Mouse (Mus musculus) gastrocnemius, adult 2 months (tissue): ENCODE measurements at regions not wholly inside any gene's neighbourhood (a gene's known extent, or its start where the extent isn't known, plus 50 kb on each side); places are given as distances from the start of the nearest gene placed in this dataset.
A peak's percentile ranks its signal among the peaks of the same experiment; 100 is the strongest.

Experiments used
- DNase-seq: peaks from one replicate; pipeline ENCODE4 v3.0.0; 2022
- H3K27ac ChIP-seq: fragments of 200-600 bp; 2 replicates; pipeline ENCODE4 v1.8.1; 2022; ENCODE audit warnings: mild to moderate bottlenecking
- H3K4me3 ChIP-seq: fragments of 200-600 bp; 2 replicates; pipeline ENCODE4 v1.8.1; 2022; ENCODE audit warnings: mild to moderate bottlenecking, moderate library complexity
- CTCF ChIP-seq: fragments of 200-600 bp; IDR thresholded peaks from 2 replicates; pipeline ENCODE4 v1.8.1; 2022; ENCODE audit warnings: antibody characterized with exemption, mild to moderate bottlenecking, moderate library complexity
- intact Hi-C: fragments of 180-260 bp; cut with DNase I; formaldehyde crosslinking; loops from one replicate; pipeline ENCODE4 v1.15.1; 2025

DNA sequence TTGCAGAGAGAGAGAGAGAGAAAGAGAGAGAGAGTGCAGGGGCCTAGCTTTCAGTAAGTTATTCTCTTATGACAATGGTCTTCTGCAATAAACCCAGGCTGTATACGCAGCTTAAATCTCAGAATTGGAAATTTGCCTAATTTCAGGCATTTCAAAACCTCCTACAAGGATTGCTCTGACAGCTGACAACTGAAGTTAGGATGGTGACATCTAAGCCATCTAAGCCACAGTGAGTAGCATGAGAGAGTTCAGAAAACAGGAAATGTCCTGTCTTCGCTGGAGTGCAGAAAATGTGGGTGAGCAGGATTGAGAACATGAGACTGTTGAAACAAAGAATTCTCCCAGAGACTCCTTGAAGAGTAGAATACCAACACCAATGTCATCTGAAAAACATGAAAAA is 56.8 kb downstream of the Fam110c start:
- Histone ChIP-seq H3K4me3 (no peak overlapping the region), H3K27ac (no peak overlapping the region)
- intact Hi-C loops: no loop called here
- DNase-seq: no peak
- TF ChIP-seq CTCF: no peak

DNA sequence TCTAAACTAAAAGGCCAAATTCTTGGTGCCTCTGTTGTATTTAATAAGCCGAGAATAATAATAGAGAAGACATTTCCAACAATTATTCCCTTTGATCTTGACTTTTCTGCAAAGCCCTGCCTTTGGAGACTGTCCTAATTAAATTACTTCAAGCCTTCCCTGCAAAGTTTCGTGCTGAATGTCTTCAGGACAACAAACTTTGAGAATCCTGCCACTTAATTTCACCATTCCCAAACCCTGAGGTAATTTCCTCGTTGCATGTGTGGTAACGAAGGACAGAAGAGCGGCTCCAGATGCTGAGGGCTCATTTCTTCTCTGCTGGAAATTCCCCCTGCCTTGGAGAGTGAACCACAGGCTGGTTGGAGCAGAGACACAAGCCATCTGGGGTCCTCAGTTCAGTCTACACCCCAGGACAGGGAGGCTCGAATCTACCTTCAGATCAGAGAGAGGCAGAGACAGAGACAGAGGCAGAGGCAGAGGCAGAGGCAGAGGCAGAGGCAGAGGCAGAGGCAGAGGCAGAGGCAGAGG is 60.9 kb downstream of the Fam110c start:
- DNase-seq: no peak
- Histone ChIP-seq H3K4me3 (no peak overlapping the region), H3K27ac (no peak overlapping the region)
- intact Hi-C loops: no loop called here
- no peak for TF ChIP-seq CTCF

DNA sequence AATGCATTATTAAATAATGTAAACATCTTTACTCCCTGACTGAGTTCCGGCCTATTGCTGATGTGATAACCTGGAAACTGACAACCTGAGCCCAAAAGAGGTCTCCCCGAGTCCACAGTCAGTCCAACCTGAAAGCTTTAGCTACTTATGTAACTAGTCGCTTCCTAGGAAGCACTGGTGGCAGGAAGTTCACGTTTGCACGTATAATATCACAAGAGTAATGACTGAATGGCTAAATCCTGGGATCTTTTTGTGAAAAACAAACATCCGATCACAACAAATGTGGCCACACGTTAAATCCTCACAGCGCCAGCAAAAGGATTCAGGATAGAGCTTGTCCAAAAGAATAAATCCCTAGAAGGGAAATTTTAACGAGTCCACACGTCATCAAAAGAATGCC is 62.7 kb downstream of the Fam110c start:
- Histone ChIP-seq H3K4me3 (no peak overlapping the region), H3K27ac (peak overlapping the region; percentile 72)
- no peak for DNase-seq
- TF ChIP-seq CTCF: no peak
- intact Hi-C loops: no loop called here

- intact Hi-C loops: no loop called here
Measured at GRCm38 (mm10) chr12:31136911-31137310, 63.2 kb downstream of the Fam110c start.

DNA sequence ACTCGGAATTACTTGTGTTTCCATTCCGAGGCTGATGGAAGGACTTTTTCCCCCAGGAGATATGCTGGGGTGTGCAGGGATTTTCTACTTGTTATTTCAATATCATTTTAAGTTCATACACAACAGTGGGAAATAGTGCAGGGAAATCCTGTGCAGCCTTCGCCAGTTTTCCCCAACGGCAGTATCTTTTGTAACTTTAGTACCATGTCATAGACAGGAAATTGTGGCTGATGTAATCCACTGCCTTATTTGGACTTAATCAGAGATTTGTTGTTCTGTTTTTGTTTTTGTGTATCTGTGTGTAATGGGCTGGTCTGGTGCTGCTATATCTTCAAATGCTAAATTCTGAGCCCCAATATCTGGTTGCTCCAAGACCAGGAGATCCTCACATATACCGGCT is 63.8 kb downstream of the Fam110c start:
- H3K4me3 ChIP-seq: no peak overlapping the region
- DNase-seq: no peak
- peak overlapping the region; percentile 72 for H3K27ac ChIP-seq
- TF ChIP-seq CTCF: no peak
- intact Hi-C loops: no loop called here

More at GRCm38 (mm10) chr12:31136911-31137310, 63.2 kb downstream of the Fam110c start:
- peak overlapping the region; percentile 72 for H3K27ac ChIP-seq
- DNase-seq: no peak
- H3K4me3 ChIP-seq: no peak overlapping the region
- no peak for TF ChIP-seq CTCF

DNA sequence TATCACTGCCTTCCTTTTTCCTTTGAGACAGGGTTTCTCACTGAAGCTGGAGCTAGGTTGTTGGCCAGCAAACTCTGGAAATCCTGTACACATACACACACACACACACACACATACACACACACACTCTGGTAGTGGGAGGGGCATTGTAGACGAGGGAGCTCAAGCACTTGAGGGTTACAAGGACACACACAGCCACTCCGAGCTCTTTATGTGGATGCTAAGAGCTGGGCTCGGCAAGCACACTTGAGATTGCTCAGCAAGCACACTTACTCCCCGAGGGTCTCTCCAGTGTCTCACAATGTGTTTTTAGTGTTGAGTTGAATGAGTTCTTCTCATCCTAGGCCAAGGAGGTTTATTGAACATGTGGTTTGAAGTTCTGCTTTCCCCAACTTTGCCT is 66.2 kb downstream of the Fam110c start:
- 0 out of 2 replicates have a peak overlapping the region, but pooled peaks have one; percentile 12 for H3K27ac ChIP-seq
- intact Hi-C loops: no loop called here
- H3K4me3 ChIP-seq: no peak overlapping the region
- no peak for TF ChIP-seq CTCF
- no peak for DNase-seq

- peak overlapping the region; percentile 60 for H3K27ac ChIP-seq
- TF ChIP-seq CTCF: no peak
- DNase-seq: no peak
- H3K4me3 ChIP-seq: no peak overlapping the region
- intact Hi-C loops: no loop called here
Measured at GRCm38 (mm10) chr12:31143266-31143665, 69.6 kb downstream of the Fam110c start.

GRCm38 (mm10) chr12:31145032-31145781 is 71.5 kb downstream of the Fam110c start:
- peak overlapping the region; percentile 80 for H3K27ac ChIP-seq
- no peak for TF ChIP-seq CTCF
- intact Hi-C loops: no loop called here
- DNase-seq: no peak
- H3K4me3 ChIP-seq: no peak overlapping the region

DNA sequence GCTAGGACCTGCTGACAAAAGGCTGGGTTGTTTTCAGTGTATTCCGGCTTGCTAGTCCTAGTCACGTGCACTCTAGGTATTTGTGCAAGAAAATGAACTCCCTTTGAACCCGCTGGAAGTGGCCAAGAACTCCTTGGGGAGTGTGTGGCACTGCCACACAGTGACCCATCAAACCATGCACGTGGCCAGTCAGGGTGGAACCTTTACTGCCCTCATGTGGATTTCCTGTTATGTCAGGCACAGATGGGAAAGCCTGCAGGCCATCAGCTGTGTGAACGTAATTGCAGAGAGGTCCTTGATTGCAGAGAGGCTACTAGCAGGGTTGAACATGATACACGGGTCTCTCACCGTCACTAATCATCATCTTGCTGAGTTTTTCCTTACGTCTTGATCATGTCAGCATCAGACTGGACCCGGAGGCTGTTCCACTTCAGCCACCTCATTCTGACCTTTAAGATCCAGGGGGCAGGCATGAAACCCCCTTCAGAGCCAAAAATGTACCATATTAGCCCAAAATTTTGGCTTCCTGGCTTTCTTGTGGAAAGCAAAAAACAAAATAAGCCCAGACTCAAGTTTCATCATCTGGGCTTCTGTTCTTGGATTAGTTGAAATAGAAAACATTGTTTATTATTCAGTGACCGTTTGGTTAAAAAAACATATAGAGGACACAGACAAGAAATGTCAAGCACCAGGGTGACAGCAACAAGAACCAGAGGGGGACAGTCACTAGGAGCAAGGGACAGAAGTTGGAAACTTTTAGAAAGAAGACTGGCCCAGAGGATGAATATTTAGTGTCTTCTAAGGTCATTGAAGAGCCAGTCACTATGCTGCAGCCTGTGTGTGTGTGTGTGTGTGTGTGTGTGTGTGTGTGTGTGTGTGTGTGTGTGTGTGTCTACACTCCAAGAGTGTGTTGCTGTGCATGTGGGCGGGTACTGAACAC is 75.0 kb downstream of the Fam110c start:
- H3K4me3 ChIP-seq: no peak overlapping the region
- TF ChIP-seq CTCF: no peak
- peak overlapping the region; percentile 46; the same call in 1 of the 2 replicates for H3K27ac ChIP-seq
- intact Hi-C loops: no loop called here
- DNase-seq: no peak

DNA sequence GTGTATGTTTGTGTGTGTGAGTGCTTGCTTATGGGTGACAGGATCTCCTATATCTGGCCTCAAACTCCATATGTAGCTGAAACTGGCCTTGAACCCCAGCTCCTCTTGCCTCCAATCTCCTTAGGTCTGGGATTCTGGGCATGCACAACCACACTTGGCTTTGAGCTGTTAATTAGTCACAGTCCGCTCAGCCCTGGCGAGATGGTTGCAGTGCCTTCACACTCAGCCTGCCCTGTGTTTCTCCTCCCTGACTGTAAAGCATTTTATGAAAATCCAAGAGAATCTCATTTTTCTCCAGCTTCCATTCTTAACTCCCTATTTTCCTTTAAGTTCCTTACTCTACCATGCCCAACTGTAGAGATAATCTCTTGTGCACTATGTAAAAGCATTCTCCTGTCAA is 80.1 kb downstream of the Fam110c start:
- H3K27ac ChIP-seq: no peak overlapping the region
- intact Hi-C loops: no loop called here
- no peak for DNase-seq
- no peak overlapping the region for H3K4me3 ChIP-seq
- TF ChIP-seq CTCF: no peak

GRCm38 (mm10) chr12:31154608-31155011 is 80.9 kb downstream of the Fam110c start:
- TF ChIP-seq CTCF: no peak

DNA sequence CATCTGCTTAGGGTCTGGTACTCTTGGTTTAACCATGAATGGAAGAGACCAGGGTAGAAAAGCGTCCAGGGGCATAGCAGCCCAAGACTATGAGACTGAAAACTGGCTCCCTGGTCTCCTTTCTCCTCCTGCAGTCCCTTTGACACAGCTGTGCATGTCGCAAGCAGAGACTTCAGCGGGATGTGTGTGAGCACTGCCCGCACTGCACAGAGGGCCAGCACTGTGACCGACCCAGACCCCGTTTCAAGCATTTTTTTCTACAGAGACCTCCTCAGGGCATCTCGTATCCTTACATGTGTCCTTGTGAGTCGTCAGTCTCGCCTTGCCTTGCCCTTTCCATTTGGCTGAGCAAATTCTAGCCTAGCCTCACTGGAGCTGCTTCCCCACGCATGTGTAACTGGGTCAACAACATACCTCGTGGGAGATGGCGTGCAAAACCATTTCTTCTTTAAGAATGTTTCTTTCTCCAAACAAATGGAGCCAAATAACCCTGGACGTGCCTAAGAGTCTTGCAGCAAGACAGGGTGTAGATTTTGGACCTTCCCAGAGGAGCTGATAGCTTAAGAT is 82.6 kb downstream of the Fam110c start:
- peak; percentile 31 for DNase-seq
- no peak overlapping the region for H3K4me3 ChIP-seq
- intact Hi-C loops: no loop called here
- H3K27ac ChIP-seq: peak overlapping the region; percentile 32; the same call in 1 of the 2 replicates
- no peak for TF ChIP-seq CTCF

More at GRCm38 (mm10) chr12:31154608-31155011, 80.9 kb downstream of the Fam110c start:
- peak; percentile 39 for DNase-seq
- H3K27ac ChIP-seq: no peak overlapping the region
- H3K4me3 ChIP-seq: no peak overlapping the region
- intact Hi-C loops: no loop called here
